Mouse (Mus musculus) lung, adult 2 months (tissue): ENCODE data around the gene Arl14. TPM values are rescaled to one million over a fixed set of nuclear protein-coding genes. Genes with fewer than 3 reads are reported as not detected.
"Not testable (repeated sequence)": the region's sequence is repeated elsewhere in the genome, so short reads cannot be mapped to it uniquely, and the experiment has no call there.

Experiments used
- DNase-seq: peaks from one replicate; pipeline ENCODE4 v3.0.0; 2022
- H3K4me1 ChIP-seq: fragments of 200-500 bp; 2 replicates; pipeline ENCODE4 v1.6.1; 2011; ENCODE audit warnings: low read length; ENCODE audit not compliant: control insufficient read depth, insufficient read depth
- H3K4me3 ChIP-seq: fragments of 200-500 bp; replicated peaks from 2 replicates; pipeline ENCODE3; 2011; ENCODE audit warnings: low read depth, mild to moderate bottlenecking, control low read depth, low read length; ENCODE audit errors: extremely low read depth
- CTCF ChIP-seq: fragments of 200-500 bp; IDR thresholded peaks from 2 replicates; pipeline ENCODE4 v1.5.1; 2011; ENCODE audit warnings: mild to moderate bottlenecking, low read length, control low read depth; ENCODE audit not compliant: insufficient read depth
- POLR2A ChIP-seq: fragments of 200-500 bp; IDR thresholded peaks from 2 replicates; pipeline ENCODE4 v1.6.1; 2011; ENCODE audit warnings: low read depth, mild to moderate bottlenecking, control low read depth, low read length, borderline replicate concordance; ENCODE audit errors: extremely low read depth
- WGBS: fragments of 180-500 bp; shearing (Covaris S2); methylation state at CpG from one replicate; pipeline ENCODE4 v1.1.7; 2018; 5-methylcytosine and 5-hydroxymethylcytosine counted together
- polyA plus RNA-seq: library from polyadenylated mRNA; depleted of rRNA; stranded (reverse); fragments of >200 nt; gene quantifications from 2 replicates; pipeline ENCODE4 v1.2.3, GENCODE M21; 2012

Arl14 gene
- polyA plus RNA-seq, 1 experiment: not detected

DNA sequence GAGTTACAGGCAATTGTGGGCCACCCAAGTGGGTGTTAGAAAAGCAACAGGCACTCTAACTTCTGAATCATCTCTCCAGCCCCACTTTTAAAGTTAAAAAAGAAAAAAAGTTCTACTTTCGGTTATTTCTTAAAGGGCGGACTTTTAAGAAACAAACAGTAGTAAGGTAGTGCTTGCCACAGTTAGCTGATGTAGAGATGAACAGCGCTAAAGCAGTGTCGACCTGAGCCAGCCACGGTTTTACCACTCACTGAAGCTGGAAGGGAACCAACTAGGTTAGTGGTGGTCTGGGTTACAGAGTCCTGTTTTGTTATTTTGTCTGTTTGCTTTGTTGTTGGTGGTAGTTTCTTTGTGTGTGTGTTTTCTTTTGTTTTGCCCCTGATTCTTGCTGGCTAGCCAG lies 8.8 kb upstream of the Arl14 start:
- Histone ChIP-seq H3K4me3 (no peak overlapping the region), H3K4me1 (no peaks in the 10 kb centered on the region)
- no peak for TF ChIP-seq CTCF
- no peak for TF ChIP-seq POLR2A
- WGBS: 81% methylated on average over 5 of the region's 5 CpGs
- DNase-seq: no peak

DNA sequence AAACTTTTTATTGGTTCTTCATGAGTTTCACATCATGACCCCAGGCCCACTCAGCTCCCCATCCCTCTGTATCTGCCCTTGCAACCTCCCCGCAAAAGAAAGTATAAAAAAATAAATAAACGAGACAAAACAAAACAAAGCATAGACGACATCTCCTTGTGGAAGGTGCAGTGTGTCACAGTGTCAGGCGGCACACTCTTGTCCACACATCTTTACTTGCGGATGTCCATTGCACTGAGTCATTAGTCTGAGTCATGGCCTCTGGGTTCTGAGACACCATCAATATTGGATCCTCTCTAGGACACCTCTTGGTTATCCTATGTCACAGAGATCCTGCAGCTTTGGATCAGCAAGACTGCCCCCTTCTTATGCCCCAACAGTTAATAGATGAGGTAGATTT lies 7.7 kb upstream of the Arl14 start:
- no peaks in the 10 kb centered on the region for H3K4me1 ChIP-seq
- no peak for DNase-seq
- H3K4me3 ChIP-seq: no peak overlapping the region
- WGBS: 63% methylated on average over 5 of the region's 5 CpGs
- TF ChIP-seq CTCF: no peak
- TF ChIP-seq POLR2A: no peak

DNA sequence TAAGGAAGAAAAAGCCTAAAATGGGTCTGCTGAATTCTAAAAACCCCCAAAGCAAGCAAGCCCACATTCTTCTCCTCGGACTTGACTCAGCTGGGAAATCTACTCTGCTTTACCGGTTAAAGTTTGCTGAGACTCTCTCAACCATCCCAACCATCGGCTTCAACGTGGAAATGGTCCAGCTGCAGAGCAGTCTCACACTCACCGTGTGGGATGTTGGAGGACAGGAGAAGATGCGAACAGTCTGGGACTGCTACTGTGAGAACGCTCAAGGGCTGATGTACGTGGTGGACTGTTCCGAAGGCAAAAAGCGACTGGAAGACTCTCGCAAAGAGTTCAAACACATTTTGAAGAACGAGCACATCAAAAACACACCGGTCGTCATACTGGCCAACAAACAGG lies 282 bp downstream of the Arl14 start:
- no peak for TF ChIP-seq CTCF
- TF ChIP-seq POLR2A: no peak
- WGBS: 62% methylated on average over 14 of the region's 14 CpGs
- Histone ChIP-seq H3K4me3 (no peak overlapping the region), H3K4me1 (no peaks in the 10 kb centered on the region)
- no peak for DNase-seq

DNA sequence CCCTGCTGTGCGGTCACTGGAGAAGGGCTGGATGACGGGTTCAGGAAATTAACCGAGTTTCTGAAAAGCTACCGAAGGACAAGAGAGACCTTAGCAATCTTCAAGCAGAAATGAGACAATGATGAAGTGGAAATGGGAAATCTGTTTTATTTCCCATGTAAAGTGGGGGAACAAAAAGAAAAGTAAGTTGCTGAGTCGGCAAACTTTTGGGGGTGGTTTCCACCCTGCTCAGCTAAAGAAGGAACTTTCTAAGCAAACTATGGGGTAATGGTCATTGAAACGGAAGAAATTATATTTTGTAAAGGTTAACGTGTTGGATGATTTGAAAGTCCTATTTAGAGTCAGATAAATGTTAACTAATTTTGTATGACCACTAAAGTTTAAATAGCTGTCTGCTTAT lies 768 bp downstream of the Arl14 start:
- no peak for DNase-seq
- Histone ChIP-seq H3K4me1 (no peaks in the 10 kb centered on the region), H3K4me3 (no peak overlapping the region)
- no peak for TF ChIP-seq POLR2A
- no peak for TF ChIP-seq CTCF
- WGBS: 70% methylated on average over 7 of the region's 7 CpGs

DNA sequence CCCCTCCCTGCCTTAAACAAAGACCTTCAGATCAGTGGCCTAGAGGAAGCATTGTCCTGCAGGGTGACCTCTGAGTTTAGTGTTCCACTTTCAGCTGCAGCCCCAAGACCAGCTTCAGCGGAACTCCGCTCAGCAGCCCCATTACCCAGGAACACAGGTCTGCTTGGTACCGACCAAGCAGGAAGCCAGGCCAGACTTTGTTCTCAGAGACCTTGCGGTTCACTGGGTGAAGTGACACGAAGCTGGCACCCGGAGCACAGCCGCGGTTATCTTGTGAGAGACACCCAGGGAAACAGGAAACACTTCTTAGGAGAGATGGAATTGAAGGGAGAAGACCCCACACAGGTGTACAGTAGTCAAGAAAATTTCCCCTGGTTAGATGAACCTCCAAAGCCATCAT lies 1.4 kb downstream of the Arl14 start:
- TF ChIP-seq POLR2A: no peak
- no peak for TF ChIP-seq CTCF
- DNase-seq: no peak
- WGBS: 63% methylated on average over 8 of the region's 8 CpGs
- Histone ChIP-seq H3K4me3 (no peak overlapping the region), H3K4me1 (no peaks in the 10 kb centered on the region)

DNA sequence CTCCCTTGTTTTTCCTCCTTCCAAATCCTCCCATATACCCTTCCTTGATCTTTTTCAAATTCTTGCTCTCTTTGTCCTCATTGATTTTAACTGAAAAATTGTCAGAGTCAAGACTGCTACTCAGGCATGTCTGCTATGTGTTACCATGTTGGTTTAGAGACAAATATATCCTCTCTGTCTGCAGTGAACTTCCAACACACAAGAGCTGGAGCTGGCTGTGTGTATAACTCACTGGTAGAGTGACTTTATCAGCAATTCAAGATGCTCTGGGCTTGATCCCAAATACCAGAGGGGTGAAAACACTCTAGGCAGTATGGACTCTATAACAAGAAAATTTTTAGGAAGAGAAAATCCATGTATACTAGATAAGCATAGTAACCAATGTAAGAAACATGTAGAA lies 2.8 kb downstream of the Arl14 start:
- H3K4me1 ChIP-seq: no peaks in the 10 kb centered on the region
- H3K4me3 ChIP-seq: no peak overlapping the region
- TF ChIP-seq POLR2A: no peak
- TF ChIP-seq CTCF: no peak
- DNase-seq: no peak

DNA sequence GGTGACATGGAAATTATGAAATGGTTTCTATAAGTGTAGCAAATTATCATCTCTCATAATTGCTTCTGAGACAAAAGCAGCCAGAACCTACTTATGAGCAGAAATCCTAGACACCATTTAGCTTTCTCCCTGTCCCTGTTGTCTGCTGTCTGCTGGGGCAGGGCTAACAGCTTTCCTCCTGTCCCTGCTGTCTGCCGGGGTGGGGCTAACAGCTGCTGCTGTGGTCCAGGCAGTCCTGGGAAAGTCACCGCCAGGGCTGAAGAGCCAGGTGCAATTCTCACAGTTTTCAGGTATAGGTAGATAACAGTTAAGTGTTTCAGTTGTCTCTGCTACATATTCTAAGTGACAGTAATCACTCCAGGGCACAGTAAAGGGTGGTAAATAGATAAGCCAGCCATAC lies 4.3 kb downstream of the Arl14 start:
- DNase-seq: no peak
- Histone ChIP-seq H3K4me1 (no peaks in the 10 kb centered on the region), H3K4me3 (no peak overlapping the region)
- no peak for TF ChIP-seq POLR2A
- WGBS: 64% methylated on average over 2 of the region's 2 CpGs

DNA sequence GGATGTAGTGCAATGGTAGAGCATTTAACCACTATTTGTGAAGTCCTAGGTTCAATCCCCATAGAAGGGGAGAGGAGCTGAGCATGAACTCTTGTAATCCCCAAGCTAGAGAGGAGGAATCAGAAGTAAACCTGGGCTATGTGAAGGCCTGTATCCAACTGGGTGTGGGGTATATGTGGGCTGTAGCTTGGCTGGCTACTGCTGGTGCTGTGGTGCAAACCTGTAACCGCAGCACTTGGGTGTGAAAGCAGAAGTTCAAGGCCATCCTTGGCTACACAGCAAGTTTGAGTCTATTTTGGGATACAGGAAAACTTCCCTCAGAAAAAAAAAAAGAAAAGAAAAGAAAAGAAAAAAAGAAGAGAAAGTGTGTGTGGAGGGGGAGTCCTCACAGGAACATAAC lies 5.8 kb downstream of the Arl14 start:
- WGBS: 61% methylated on average over 1 of the region's 1 CpGs

DNA sequence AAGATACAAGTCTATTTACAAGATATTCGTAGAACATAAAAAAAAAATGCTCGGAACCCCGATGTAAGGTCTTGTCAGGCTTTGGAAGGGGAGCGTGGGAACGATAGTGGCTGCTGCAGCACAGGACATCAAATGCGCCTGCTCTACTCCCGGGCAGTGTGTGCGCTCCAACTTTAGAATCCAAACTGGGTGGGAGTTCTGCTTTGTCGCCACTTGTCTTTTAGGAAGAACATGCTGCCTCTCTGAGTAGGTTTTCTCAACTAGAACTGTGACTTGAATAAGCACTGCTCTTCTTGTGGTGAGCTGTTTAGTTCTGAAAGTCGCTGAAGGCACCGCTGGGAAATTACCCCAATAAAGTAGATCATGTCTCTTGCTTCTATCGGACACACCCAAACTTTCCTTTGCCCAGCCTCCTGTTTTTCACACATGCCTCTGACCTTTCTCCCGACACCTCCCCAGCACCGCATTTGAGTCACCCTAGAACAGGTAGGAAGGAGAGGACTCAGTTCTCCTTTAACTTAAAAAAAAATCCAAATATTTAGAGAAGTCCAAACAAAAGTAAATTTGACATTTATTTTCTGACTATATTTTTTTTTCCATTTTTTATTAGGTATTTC lies 9.4 kb downstream of the Arl14 start:
- 88% methylated on average over 14 of the region's 14 CpGs for WGBS
- no peak for DNase-seq
- TF ChIP-seq CTCF (no peak), POLR2A (no peak)
- Histone ChIP-seq H3K4me1 (no peaks in the 10 kb centered on the region), H3K4me3 (no peak overlapping the region)

More for the DNA sequence above, 5.8 kb downstream of the Arl14 start:
- DNase-seq: no peak
- Histone ChIP-seq H3K4me3 (no peak overlapping the region), H3K4me1 (no peaks in the 10 kb centered on the region)
- no peak for TF ChIP-seq POLR2A
- no peak for TF ChIP-seq CTCF

DNA sequence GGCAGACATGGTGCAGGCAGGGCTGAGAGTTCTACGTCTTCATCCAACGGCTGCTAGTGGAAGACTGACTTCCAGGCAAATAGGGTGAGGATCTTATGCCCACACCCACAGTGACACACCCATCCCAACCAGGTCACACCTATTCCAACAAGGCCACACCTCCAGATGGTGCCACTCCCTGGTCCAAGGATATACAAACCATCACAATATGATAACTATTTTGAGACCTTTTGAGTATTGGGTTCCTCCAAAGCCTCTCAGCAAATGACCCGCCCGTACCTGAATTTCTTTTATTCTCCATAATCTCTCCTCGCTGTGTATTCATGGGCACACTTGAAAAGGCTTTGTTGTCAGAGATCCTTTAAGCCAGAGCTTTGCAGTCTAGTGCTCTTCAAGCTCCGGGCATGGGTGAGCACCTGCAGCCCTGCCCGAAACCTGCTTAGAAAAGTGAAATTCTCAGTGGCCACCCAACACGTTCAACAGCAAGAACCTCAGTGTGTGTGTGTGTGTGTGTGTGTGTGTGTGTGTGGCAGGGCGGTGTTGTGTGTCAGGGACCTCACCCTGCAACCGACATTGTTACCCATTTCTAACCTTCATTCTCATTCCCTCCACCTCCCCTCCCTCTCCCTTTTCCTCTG lies 11.5 kb downstream of the Arl14 start:
- H3K4me3 ChIP-seq, H3K4me1 ChIP-seq, DNase-seq: not testable (repeated sequence)
- WGBS: 70% methylated on average over 10 of the region's 10 CpGs

DNA sequence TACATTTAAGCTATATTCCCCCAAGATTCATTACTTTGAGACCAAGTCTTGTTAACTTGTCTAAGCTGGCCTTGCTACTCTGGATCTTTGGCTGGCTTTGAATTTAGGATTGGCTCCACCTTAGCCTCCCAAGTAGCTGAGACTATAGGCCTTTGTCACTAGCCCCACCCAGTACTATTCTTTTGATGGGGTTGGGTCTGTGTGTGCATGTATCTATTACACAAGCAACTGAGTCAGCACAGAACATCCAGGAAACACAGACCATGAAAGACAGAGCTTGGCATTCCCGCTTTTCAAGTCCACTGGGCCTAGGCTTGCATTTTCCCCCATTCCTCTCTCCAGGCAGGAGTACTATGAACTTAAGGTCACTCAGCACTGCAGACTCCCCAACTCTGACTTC lies 12.3 kb downstream of the Arl14 start:
- 91% methylated on average over 1 of the region's 1 CpGs for WGBS
- H3K4me1 ChIP-seq: no peaks in the 10 kb centered on the region

More for the DNA sequence above, 12.3 kb downstream of the Arl14 start:
- TF ChIP-seq POLR2A: no peak
- no peak for TF ChIP-seq CTCF
- H3K4me3 ChIP-seq: no peak overlapping the region
- DNase-seq: no peak
